Mouse (Mus musculus): ENCODE results near the gene Btbd35f10. TPM values are rescaled to one million over a fixed set of nuclear protein-coding genes. Genes with fewer than 3 reads are reported as not detected.

Gene Btbd35f10
- polyA plus RNA-seq (2017; shearing (Covaris generic)): not detected

GRCm38 (mm10) chrX:3752785-3753184 is at the start of gene Btbd35f10:
Gene Btbd35f10, minus strand, starts transcription at chrX:3752885.

Other genes starting within 250 kb of the Btbd35f10 start
- not detected for gene Btbd35f18, start 52.7 kb downstream of the Btbd35f10 start, polyA plus RNA-seq (2017; shearing (Covaris generic))
- gene Btbd35f16, start 204.1 kb upstream of the Btbd35f10 start, polyA plus RNA-seq (2017; shearing (Covaris generic)): not detected